Mouse (Mus musculus): ENCODE results near the gene Dgke. TPM values are rescaled to one million over a fixed set of nuclear protein-coding genes. Genes with fewer than 3 reads are reported as not detected.
"Not testable (repeated sequence)": the region's sequence is repeated elsewhere in the genome, so short reads cannot be mapped to it uniquely, and the experiment has no call there.

The Dgke gene
- 7.1 TPM for polyA plus RNA-seq (2021)

DNA sequence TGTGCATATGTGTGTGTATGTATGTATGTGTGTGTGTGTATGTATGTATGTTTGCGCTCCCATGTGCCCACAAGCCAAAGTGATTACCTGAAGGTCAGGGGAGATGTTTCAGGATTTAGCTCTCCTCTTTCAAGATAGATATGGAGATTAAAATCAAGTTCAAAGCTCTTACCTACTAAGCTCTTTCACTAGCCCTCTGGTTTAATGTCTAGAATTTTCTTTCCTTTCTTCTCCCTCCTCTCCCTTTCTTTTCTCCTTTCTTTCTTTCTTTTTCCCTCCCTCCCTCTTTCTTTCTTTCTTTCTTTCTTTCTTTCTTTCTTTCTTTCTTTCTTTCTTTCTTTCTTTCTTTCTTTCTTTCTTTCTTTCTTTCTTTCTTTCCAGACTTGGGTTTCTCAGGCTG lies at the start of gene Dgke:
Gene Dgke, minus strand, starts transcription at position 101 of the 400 bp plus-strand sequence.
- ChIA-PET POLR2A (no interaction called here), CTCF (no interaction called here)
- in situ Hi-C loops (cut with MboI; ENCODE audit: low pct_unique_long_range_greater_than_20kb): no loop called here
- H3K27me3 ChIP-seq: no peaks in the 10 kb centered on the region
- ATAC-seq (no peak), DNase-seq (ENCODE audit: low read depth, low spot score) (no peak)
- no peak for TF ChIP-seq CTCF (IDR thresholded peaks at IDR 0.05)

DNA sequence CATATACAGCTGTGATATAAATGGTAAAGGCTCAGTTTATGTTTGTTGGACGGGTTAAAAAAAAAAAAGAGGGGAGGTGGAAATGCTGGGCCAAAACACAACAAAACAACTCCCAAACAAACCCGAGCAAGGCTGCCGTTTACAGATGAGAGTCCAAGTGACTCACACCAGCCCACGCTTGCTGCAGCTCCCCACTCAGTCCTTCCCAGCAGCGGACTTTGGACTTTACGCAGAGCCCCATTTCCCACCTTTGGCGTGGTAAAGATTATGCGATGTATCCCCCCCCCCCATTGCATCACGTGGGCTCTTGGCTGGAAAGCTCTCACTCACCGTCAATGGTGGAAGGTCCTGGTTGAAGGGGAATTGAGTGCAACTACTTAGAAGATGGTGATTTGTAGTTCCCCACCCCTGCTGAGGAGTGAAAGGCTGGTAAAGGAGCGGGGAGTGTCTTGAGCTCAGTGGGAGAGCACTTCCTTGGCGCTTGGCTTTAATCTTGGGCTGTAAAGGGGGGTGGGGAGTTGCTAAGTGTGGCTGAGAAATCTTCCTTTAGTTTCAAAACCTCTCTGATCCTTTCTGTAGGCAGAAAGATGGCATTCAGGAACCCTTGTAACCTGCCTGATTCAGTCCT lies 40.6 kb upstream of the Dgke start:
- ATAC-seq: no peak
- no peak for DNase-seq (ENCODE audit: low read depth, low spot score)
- TF ChIP-seq CTCF (IDR thresholded peaks at IDR 0.05): no peak
- in situ Hi-C loops (cut with MboI; ENCODE audit: low pct_unique_long_range_greater_than_20kb): no loop called here
- CTCF ChIA-PET: no interaction called here
- H3K27me3 ChIP-seq: no peaks in the 10 kb centered on the region
- POLR2A ChIA-PET: interaction anchor here (0.6 kb wide), 2 partner anchors 46 to 198 kb away, joined by 4 read pairs; no protein-coding TSS in a partner anchor

DNA sequence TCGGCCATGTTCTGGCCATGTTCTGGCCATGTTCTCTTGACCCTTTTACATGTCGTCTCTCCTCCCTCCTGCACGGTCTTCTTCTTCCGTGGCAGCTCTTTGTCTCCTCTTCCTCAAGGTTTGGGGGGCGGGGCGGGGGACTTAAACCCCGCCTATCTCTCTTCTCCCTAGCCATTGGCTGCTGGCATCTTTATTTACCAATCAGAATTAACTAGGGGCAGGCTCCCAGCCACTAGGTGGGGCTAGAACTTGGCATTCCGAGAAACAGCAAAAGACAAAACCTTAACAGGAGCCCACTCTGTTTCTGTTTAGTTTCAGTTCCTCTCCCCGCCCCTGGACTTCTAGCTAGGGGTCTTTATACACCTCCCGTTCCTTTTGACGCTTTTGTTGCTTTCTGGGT lies 39.2 kb upstream of the Dgke start:
- no peak for TF ChIP-seq CTCF (IDR thresholded peaks at IDR 0.05)
- H3K27me3 ChIP-seq: no peaks in the 10 kb centered on the region
- in situ Hi-C loops (cut with MboI; ENCODE audit: low pct_unique_long_range_greater_than_20kb): no loop called here
- DNase-seq (ENCODE audit: low read depth, low spot score) (no peak), ATAC-seq (no peak)
- ChIA-PET POLR2A (no interaction called here), CTCF (no interaction called here)

DNA sequence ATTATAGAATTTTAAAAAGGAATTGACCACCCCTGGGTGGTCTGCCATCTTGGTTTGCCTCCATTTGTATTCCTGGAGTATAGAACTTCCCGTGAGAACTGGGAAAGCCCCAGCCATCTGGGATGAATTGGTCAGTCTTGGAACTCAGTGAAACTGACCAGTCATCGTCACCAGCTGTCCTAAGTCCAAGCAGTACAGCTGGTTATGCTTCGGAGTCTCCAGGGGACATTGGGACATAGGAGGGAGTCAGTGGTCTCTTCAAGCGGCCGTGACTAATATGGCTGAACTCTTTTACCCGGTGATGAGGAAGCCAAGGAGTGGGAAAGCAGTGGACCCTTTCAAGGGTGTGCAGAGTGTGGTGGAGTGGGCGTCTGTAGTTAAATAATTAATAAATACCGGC lies 38.6 kb upstream of the Dgke start:
- no peaks in the 10 kb centered on the region for H3K27me3 ChIP-seq
- CTCF ChIA-PET: interaction anchor here (1.0 kb wide), 1 partner anchor 21 kb away, joined by 3 read pairs; no protein-coding TSS in a partner anchor
- no peak for DNase-seq (ENCODE audit: low read depth, low spot score)
- POLR2A ChIA-PET: no interaction called here
- no peak for TF ChIP-seq CTCF (IDR thresholded peaks at IDR 0.05)
- in situ Hi-C loops (cut with MboI; ENCODE audit: low pct_unique_long_range_greater_than_20kb): no loop called here
- no peak for ATAC-seq

DNA sequence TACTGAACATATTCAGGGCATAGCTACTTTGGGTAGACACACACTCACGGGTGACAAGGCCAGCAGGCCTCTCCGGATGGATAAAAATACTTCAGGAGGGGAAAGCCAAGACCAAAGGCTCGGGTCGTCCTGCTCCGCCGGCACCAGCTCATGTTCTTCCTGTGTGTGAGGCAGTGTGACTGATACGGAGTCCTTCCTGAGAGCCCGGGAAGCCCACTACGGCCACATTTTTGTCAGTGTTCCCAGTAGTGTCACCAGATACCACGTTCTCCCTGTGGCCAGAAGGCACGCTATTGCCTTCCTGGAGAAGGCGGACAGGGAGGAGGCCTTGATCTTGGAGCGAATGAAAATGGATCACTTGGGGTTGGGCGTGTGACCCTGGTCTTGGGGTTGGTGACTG lies 36.5 kb upstream of the Dgke start:
- no peak for DNase-seq (ENCODE audit: low read depth, low spot score)
- ATAC-seq: no peak
- in situ Hi-C loops (cut with MboI; ENCODE audit: low pct_unique_long_range_greater_than_20kb): loop anchor here (5.0 kb wide), 1 partner anchor 199 kb away; the partner anchor contains the start of gene Nog
- TF ChIP-seq CTCF (IDR thresholded peaks at IDR 0.05): no peak
- ChIA-PET POLR2A (no interaction called here), CTCF (interaction anchor here (1.6 kb wide), 1 partner anchor 200 kb away, joined by 3 read pairs; no protein-coding TSS in a partner anchor)
- no peaks in the 10 kb centered on the region for H3K27me3 ChIP-seq

DNA sequence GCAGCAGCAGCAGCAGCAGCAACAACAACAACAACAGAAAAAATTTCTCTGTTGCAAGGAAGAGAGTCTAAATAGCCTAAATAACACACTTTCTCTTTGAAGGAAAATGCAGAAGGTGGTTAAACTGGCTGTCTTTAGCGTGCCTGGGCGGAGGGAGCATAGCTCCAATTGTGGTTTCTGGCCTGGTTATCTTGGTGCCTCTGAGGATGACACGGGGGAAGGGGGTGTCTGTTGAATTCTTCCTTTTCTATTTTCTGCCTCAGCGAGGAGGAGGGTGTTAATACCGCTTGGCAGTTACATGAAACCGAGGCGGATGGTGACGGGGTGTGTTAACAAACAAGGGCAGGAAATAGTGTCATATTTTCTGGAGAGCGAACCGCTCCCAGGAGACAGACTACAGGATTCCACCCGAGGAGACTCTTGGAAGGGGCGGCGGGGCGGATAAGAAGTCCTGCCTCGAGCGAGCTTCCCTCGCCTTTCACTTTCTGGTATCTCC lies 34.2 kb upstream of the Dgke start:
- TF ChIP-seq CTCF (IDR thresholded peaks at IDR 0.05): peak; percentile 4
- no peak for DNase-seq (ENCODE audit: low read depth, low spot score)
- in situ Hi-C loops (cut with MboI; ENCODE audit: low pct_unique_long_range_greater_than_20kb): loop anchor here (5.0 kb wide), 1 partner anchor 201 kb away; the partner anchor contains the start of gene Nog
- no peaks in the 10 kb centered on the region for H3K27me3 ChIP-seq
- ChIA-PET CTCF (interaction anchor here (0.7 to 1.5 kb wide), 3 partner anchors 15 to 160 kb away, joined by 3 read pairs; no protein-coding TSS in a partner anchor), POLR2A (no interaction called here)
- peak; percentile 44 for ATAC-seq

DNA sequence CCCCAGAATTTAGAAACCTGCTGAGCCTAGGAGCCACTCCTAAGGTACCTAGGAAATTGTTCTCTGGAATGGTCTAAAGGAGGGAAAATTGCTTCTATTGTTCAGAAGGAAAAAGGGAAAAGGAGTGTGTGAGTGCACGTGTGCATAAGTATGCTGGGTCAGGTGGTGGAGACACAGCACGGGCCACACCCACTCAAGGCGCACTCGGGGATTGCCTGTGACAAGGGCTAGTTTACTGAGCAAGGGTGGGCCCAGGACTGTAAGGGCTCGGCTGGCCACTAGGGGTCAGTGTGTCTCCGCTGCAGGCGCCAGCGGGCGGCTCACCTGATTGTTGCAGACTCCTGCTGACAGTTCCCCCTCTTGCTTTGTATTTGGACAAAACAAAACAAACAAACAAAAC lies 33.8 kb upstream of the Dgke start:
- TF ChIP-seq CTCF (IDR thresholded peaks at IDR 0.05): peak; percentile 97
- ChIA-PET CTCF (interaction anchor here (1.1 to 1.5 kb wide), 2 partner anchors 16 to 61 kb away, joined by 3 read pairs; no protein-coding TSS in a partner anchor), POLR2A (no interaction called here)
- no peak for DNase-seq (ENCODE audit: low read depth, low spot score)
- in situ Hi-C loops (cut with MboI; ENCODE audit: low pct_unique_long_range_greater_than_20kb): loop anchor here (5.0 kb wide), 1 partner anchor 202 kb away; the partner anchor contains the start of gene Nog
- no peaks in the 10 kb centered on the region for H3K27me3 ChIP-seq
- peak; percentile 95 for ATAC-seq

DNA sequence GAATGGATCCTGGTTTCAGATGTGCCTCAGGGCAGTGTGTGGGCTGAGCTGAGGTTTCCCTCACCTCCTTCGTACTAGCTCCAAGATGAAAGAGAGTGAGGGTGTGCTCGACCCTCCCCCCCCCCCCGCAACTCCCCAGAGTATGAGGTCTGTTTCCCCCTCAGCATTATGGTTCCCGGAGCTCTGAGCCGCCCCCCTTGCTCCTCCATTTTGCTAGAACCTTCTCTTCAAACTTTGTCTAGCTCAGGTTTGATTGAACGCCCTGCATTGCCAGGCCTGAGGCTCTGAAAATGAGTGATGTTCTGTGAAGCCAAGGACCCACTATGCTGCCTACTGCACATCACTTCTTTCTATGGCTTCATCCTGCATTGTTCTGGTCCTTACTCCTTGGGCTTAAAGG lies 32.3 kb upstream of the Dgke start:
- ChIA-PET CTCF (interaction anchor here (2.0 kb wide), 1 partner anchor 15 kb away, joined by 12 read pairs; no protein-coding TSS in a partner anchor), POLR2A (no interaction called here)
- in situ Hi-C loops (cut with MboI; ENCODE audit: low pct_unique_long_range_greater_than_20kb): loop anchor here (25.0 kb wide), 1 partner anchor 1063 kb away; no protein-coding TSS in a partner anchor
- no peak for ATAC-seq
- no peak for DNase-seq (ENCODE audit: low read depth, low spot score)
- no peak for TF ChIP-seq CTCF (IDR thresholded peaks at IDR 0.05)
- H3K27me3 ChIP-seq: no peaks in the 10 kb centered on the region

DNA sequence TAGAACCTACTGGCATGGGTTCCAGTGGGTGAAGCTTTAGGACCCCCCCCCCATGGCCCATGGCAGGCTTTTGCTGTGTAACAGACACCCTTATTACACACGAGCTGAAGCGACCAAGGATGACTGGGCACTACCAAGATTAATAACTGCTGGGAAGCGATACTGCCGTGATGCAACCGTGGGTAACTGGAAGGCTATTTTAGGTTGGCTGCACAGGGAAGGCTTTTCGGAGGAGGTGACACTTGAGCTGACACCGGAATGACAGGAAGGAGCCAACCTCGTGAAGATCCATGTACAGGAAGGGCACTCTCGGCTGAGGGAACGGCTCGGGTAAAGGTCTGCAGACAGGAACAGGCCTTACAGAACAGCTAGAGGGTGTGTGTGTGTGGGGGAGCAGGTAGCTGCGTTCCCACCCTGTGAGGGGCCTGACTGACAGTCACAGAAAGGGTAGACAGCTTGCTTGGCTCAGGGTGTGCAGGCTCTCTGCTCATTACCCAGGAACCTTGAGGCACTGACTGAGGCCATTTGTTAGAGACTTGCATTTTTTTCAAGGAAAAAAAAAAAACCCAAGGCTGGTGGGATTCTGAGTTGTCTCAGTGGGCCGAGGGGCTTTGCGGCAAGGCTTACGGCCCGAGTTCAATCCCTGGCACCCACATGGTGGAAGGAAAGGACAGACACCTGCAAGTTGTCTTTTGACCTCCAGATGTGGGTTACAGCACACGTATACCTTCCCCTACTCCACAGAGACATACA lies 31.6 kb upstream of the Dgke start:
- ChIA-PET CTCF (interaction anchor here (2.0 kb wide), 1 partner anchor 14 kb away, joined by 12 read pairs; no protein-coding TSS in a partner anchor), POLR2A (no interaction called here)
- no peak for TF ChIP-seq CTCF (IDR thresholded peaks at IDR 0.05)
- ATAC-seq: no peak
- in situ Hi-C loops (cut with MboI; ENCODE audit: low pct_unique_long_range_greater_than_20kb): loop anchor here (25.0 kb wide), 1 partner anchor 1064 kb away; no protein-coding TSS in a partner anchor
- no peak for DNase-seq (ENCODE audit: low read depth, low spot score)
- no peaks in the 10 kb centered on the region for H3K27me3 ChIP-seq

DNA sequence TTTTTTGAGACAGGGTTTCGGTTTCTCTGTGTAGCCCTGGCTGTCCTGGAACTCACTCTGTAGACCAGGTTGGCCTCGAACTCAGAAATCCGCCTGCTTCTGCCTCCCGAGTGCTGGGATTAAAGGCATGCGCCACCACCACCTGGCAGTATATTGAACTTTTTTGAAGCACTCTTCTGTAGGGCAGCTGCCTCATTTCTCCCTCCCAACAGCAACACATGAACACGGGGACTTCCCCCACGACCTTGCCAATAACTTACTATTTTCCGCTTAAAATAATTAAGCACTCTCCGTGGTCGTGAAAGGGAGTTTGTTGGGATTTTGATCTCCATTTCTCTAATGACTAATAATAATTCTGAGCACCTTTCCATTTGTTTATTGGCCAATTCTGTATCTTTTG lies 30.6 kb upstream of the Dgke start:
- POLR2A ChIA-PET; H3K27me3 ChIP-seq; DNase-seq (ENCODE audit: low read depth, low spot score); ATAC-seq: not testable (repeated sequence)
- in situ Hi-C loops (cut with MboI; ENCODE audit: low pct_unique_long_range_greater_than_20kb): loop anchor here (25.0 kb wide), 1 partner anchor 1065 kb away; no protein-coding TSS in a partner anchor
- CTCF ChIA-PET: interaction anchor here (2.0 kb wide), 1 partner anchor 13 kb away, joined by 12 read pairs; no protein-coding TSS in a partner anchor
